In genomic region chr9:48373232-48373878, GRCm38 (mm10) we compare ENCODE assay signal across 20 mouse cellular contexts. TPM values are rescaled to one million over a fixed set of nuclear protein-coding genes. Genes with fewer than 3 reads are reported as not detected.
DNase-seq lines count a peak whose midpoint lies in the region; ATAC-seq lines count a peak whose summit lies in the region.
"Had no signal": no experiment of that assay in that cellular context is flagged by ENCODE, and none has a peak within 500 bp of the region (broad histone marks: within the 10 kb centered on the region; RNA-seq: fewer than 3 reads in every experiment).

No protein-coding gene starts in this region.

- peak; percentile 40 for DNase-seq in heart, adult 11 months
- no peak for DNase-seq in heart, postnatal 4 days
- no peak for DNase-seq in gastrocnemius, postnatal 25 days
- DNase-seq in cerebellum, adult 8-10 months, result no peak
- DNase-seq in thymus, postnatal 14 days, result no peak
- DNase-seq: cerebellum, postnatal 10 days; heart, adult 18-20 months; heart, postnatal 36 days; kidney, adult 11 months; kidney, postnatal 10 days; lung, embryonic 14.5 days; lung, postnatal 4 days; midbrain, embryonic 14.5 days had no signal

- peak overlapping the region; percentile 85 for H3K27ac ChIP-seq in liver, embryonic 15.5 days (replicated peaks)
- H3K27ac ChIP-seq: embryonic facial prominence, embryonic 13.5 days; hindbrain, postnatal 0 days; limb, embryonic 12.5 days had no signal

- peak overlapping the region; percentile 30 for H3K4me2 ChIP-seq in liver, embryonic 15.5 days
- H3K4me2 ChIP-seq: embryonic facial prominence, embryonic 13.5 days; limb, embryonic 12.5 days; lung, embryonic 14.5 days had no signal

- H3K36me3 ChIP-seq in liver, embryonic 15.5 days (replicated peaks), result peaks cover 3% of the 10 kb centered on the region; the same call in 1 of the 2 replicates
- H3K36me3 ChIP-seq: embryonic facial prominence, embryonic 13.5 days; limb, embryonic 12.5 days had no signal

- no peak overlapping the region for H3K9ac ChIP-seq in liver, embryonic 15.5 days
- H3K9ac ChIP-seq: embryonic facial prominence, embryonic 13.5 days; limb, embryonic 12.5 days; lung, embryonic 14.5 days had no signal

- H3K9me3 ChIP-seq in liver, embryonic 15.5 days (replicated peaks), result no peaks in the 10 kb centered on the region
- H3K9me3 ChIP-seq: embryonic facial prominence, embryonic 13.5 days; limb, embryonic 12.5 days had no signal

- WGBS in liver, embryonic 15.5 days (ENCODE audit: insufficient replicate concordance), result 49% methylated on average over 4 of the region's 4 CpGs

- H3K4me1 ChIP-seq in liver, embryonic 15.5 days (replicated peaks), result peaks cover 22% of the 10 kb centered on the region
- H3K4me1 ChIP-seq: embryonic facial prominence, embryonic 13.5 days; limb, embryonic 12.5 days had no signal

- peak; percentile 95 for ATAC-seq in granulocyte monocyte progenitor cell, adult 5-6 weeks (replicated peaks; ENCODE audit: poor library complexity, severe bottlenecking)
- peak; percentile 84 for ATAC-seq in liver, embryonic 15.5 days (ENCODE audit: insufficient read depth)
- peak; percentile 92 for ATAC-seq in monocyte, adult 5-6 weeks (replicated peaks; ENCODE audit: insufficient number of reproducible peaks, low FRiP score, low TSS enrichment, poor library complexity, severe bottlenecking)
- ATAC-seq: hindbrain, postnatal 0 days had no signal

- no peak overlapping the region for H3K4me3 ChIP-seq in liver, embryonic 15.5 days (replicated peaks)
- H3K4me3 ChIP-seq: embryonic facial prominence, embryonic 13.5 days; limb, embryonic 12.5 days; myocyte had no signal

- no peaks in the 10 kb centered on the region for H3K27me3 ChIP-seq in liver, embryonic 15.5 days
- H3K27me3 ChIP-seq: embryonic facial prominence, embryonic 13.5 days; limb, embryonic 12.5 days had no signal

RNA-seq across cellular contexts. Expression of gene Nxpe2, which starts 20.1 kb away (rescaled TPM):
- 1 to 10 TPM; 1.7 to 1.8 TPM for total RNA-seq in heart, postnatal 4 days (2021)
- 0.17 and 4.9 TPM in 2 replicates for total RNA-seq in granulocyte monocyte progenitor cell, adult 5-6 weeks (2014; fragmentation: Nextera tagmentation)
- total RNA-seq in granulocyte monocyte progenitor cell, adult 5-6 weeks (2017), result 1.7 and 2.6 TPM in 2 replicates
- polyA plus RNA-seq in liver, embryonic 15.5 days (2015; fragmentation: Nextera tagmentation; extraction: Ambion mirVana), result 132 and 133 TPM in 2 replicates
- total RNA-seq in monocyte, adult 5-6 weeks (2017), result 1.3 to 9.4 TPM (median 6.1 TPM) in 3 replicates
- under 1 TPM; 0.23 to 0.40 TPM for total RNA-seq in gastrocnemius, postnatal 25 days (2021)
- total RNA-seq: hindbrain, postnatal 0 days had no signal
- polyA plus RNA-seq: myocyte had no signal
